Mouse (Mus musculus) bone marrow, adult 2 months (tissue): ENCODE data around the gene Kcnd3.

ENCODE experiments used
- CTCF ChIP-seq: fragments of 200-500 bp; IDR thresholded peaks from 2 replicates; pipeline ENCODE4 v1.5.1; 2011; ENCODE audit warnings: low read length, control low read depth; ENCODE audit not compliant: control insufficient read depth, insufficient read depth
- POLR2A ChIP-seq: fragments of 200-500 bp; IDR thresholded peaks from 2 replicates; pipeline ENCODE4 v1.6.1; 2011; ENCODE audit warnings: low read depth, mild to moderate bottlenecking, control low read depth, low read length, borderline replicate concordance; ENCODE audit not compliant: control insufficient read depth

DNA sequence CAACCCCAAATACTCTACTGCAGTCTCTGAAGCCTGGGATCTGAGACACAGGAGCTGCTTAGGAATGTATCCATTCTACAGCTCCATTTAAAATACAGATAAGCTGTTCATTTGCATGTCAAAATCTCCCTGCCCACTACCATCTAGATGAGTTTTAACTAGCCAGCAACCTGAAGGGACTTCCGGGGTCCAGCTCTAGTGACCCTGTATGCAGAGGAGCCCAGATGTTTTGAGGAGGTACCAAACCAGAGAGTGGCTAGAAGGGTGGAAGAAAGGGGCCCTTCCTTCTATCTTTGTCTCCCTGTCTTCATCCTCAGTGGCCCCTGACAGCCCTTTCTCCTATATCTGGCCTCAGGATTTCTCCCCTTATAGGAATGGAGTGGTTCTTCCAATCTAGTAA, 218.7 kb downstream of the Kcnd3 start:
- TF ChIP-seq POLR2A (no peak), CTCF (no peak)
